Mouse (Mus musculus): ENCODE results near the gene Cdc20b. TPM values are rescaled to one million over a fixed set of nuclear protein-coding genes. Genes with fewer than 3 reads are reported as not detected.

Cdc20b gene
- polyA plus RNA-seq, 1 experiment from 2014 or later, result not detected

DNA sequence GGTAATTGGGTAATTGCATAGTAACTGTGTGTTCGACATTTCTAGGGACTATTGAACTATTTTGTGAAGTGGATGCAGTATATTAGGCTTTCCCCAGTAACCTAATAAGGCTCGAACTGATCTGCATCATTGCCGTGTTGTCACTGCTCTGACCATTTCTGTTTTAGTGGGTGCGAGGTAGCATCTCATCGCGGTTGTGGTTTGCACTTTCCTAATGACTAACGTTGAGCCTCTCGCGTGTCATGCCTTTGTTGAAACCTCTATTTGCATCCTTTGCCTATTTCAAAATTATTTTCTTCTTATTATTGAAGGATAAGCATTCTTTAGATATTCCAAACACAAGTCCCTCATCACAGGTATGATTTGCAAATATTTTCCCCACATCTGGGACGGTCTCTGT lies 69.8 kb downstream of the Cdc20b start:
- Histone ChIP-seq H3K4me1 (ENCODE audit: control insufficient read depth in 2 of 2, insufficient read depth in 2 of 2, low read length in 2 of 2) (no peaks in the 10 kb centered on the region), H3K9ac (ENCODE audit: low read length) (no peak overlapping the region), H3K4me3 (ENCODE audit: control insufficient read depth in 1 of 2, insufficient read depth in 1 of 2, low read depth in 1 of 2, low read length in 2 of 2) (no peak overlapping the region), H3K27ac (replicated peaks in 1 of 2; ENCODE audit: control insufficient read depth in 1 of 2, insufficient read depth in 1 of 2, low read depth in 2 of 2, low read length in 2 of 2) (no peak overlapping the region), H3K4me2 (ENCODE audit: low read length) (no peak overlapping the region), H3K36me3 (ENCODE audit: control insufficient read depth, insufficient read depth, low read length) (no peaks in the 10 kb centered on the region), H3K27me3 (ENCODE audit: control insufficient read depth, insufficient read depth, low read length) (no peaks in the 10 kb centered on the region), H3K9me3 (ENCODE audit: control insufficient read depth, low read length) (no peaks in the 10 kb centered on the region)
- WGBS, result 84% methylated on average over 10 of the region's 10 CpGs
- ATAC-seq (ENCODE audit: insufficient number of reproducible peaks, insufficient read depth, low FRiP score, low read depth), result no peak

DNA sequence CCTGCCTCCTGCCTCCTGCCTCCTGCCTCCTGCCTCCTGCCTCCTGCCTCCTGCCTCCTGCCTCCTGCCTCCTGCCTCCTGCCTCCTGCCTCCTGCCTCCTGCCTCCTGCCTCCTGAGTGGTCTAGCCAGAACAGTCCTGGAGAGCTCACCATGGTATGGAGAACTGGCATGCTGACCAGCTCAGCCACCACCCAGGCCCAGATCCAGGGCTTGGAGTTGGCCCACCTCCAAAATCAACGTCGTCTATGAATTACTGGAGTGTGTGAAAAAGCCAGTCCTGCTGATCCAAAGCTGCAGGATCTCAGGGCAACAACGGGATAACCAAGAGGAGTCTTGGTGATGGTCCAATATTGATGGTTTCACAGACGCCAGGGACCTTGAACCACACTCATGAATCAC lies 84.1 kb downstream of the Cdc20b start:
- H3K27me3 ChIP-seq (ENCODE audit: control insufficient read depth, insufficient read depth, low read length), result no peaks in the 10 kb centered on the region
- H3K27ac ChIP-seq (replicated peaks in 1 of 2; ENCODE audit: control insufficient read depth in 1 of 2, insufficient read depth in 1 of 2, low read depth in 2 of 2, low read length in 2 of 2), result no peak overlapping the region
- no peak for ATAC-seq (ENCODE audit: insufficient number of reproducible peaks, insufficient read depth, low FRiP score, low read depth)
- H3K4me1 ChIP-seq (ENCODE audit: control insufficient read depth in 2 of 2, insufficient read depth in 2 of 2, low read length in 2 of 2), result no peaks in the 10 kb centered on the region
- no peaks in the 10 kb centered on the region for H3K9me3 ChIP-seq (ENCODE audit: control insufficient read depth, low read length)
- no peak overlapping the region for H3K4me3 ChIP-seq (ENCODE audit: control insufficient read depth in 1 of 2, insufficient read depth in 1 of 2, low read depth in 1 of 2, low read length in 2 of 2)
- H3K9ac ChIP-seq (ENCODE audit: low read length), result no peak overlapping the region
- no peak overlapping the region for H3K4me2 ChIP-seq (ENCODE audit: low read length)
- no peaks in the 10 kb centered on the region for H3K36me3 ChIP-seq (ENCODE audit: control insufficient read depth, insufficient read depth, low read length)
- 56% methylated on average over 4 of the region's 4 CpGs for WGBS

DNA sequence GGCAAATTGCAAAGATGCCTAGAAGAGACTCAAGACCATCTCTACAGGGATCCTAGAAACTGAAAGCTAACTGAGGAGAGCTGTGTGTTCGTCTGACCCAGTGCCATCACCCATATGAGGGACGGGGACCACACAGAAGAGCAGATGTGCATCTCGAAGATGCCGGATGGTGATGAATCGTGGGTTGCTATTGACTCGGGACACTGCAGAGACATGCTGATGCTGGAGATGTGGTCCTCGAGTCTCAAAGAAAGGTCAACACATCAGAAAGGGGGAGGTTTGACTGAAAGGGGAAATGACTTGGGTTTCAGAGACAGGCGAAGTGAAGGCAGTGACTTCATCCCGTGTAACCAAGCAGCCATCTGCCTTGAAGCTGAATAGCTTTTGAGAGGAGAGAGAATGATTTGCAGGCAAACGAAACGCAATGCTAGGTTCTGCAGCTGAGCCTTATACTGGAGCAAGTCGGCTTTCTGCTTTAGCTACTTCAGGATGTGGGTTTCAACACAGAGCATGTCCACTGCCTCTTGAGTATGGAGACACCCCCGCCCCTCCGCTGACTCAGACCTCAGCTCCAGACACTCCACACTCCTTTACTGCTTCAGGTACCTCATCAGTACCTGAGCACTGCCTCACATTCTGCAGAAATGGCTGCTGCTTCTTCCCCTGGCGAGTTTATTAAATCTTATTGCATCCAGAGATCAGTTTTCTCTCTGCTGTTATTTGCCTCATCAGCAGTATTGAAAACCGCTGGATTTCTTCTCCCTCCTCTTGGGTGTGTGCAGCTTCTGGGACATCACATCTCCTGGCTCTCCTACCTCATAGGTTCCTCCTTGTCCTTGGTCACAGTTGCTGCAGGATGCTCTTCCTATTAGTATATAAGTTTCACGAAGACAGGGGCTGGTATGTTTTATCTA lies 85.7 kb downstream of the Cdc20b start:
- Histone ChIP-seq H3K9ac (ENCODE audit: low read length) (no peak overlapping the region), H3K4me1 (ENCODE audit: control insufficient read depth in 2 of 2, insufficient read depth in 2 of 2, low read length in 2 of 2) (no peaks in the 10 kb centered on the region), H3K36me3 (ENCODE audit: control insufficient read depth, insufficient read depth, low read length) (no peaks in the 10 kb centered on the region), H3K9me3 (ENCODE audit: control insufficient read depth, low read length) (no peaks in the 10 kb centered on the region), H3K27ac (replicated peaks in 1 of 2; ENCODE audit: control insufficient read depth in 1 of 2, insufficient read depth in 1 of 2, low read depth in 2 of 2, low read length in 2 of 2) (no peak overlapping the region), H3K4me2 (ENCODE audit: low read length) (no peak overlapping the region), H3K4me3 (ENCODE audit: control insufficient read depth in 1 of 2, insufficient read depth in 1 of 2, low read depth in 1 of 2, low read length in 2 of 2) (no peak overlapping the region), H3K27me3 (ENCODE audit: control insufficient read depth, insufficient read depth, low read length) (no peaks in the 10 kb centered on the region)
- no peak for ATAC-seq (ENCODE audit: insufficient number of reproducible peaks, insufficient read depth, low FRiP score, low read depth)
- WGBS, result 81% methylated on average over 17 of the region's 17 CpGs

DNA sequence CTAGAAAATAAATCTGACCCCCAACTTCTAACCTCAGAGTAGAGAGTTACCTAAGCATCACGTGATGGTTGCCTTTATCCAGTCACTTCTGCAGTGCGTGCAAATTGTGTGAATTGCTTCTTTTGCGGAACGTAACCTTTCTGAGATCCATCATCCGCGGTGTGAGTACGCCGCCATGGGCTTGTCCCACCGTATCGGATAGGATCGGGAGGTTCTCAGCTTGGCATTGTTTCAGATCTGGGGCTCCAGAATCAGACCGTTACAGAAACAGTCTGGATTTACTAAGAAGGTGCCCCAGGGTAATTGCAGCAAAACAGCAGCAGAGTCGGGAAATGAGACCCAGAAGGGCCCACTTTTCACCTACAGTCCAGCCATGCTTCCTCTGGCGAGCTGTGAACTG lies 86.4 kb downstream of the Cdc20b start:
- H3K27me3 ChIP-seq (ENCODE audit: control insufficient read depth, insufficient read depth, low read length), result no peaks in the 10 kb centered on the region
- no peak overlapping the region for H3K9ac ChIP-seq (ENCODE audit: low read length)
- H3K4me2 ChIP-seq (ENCODE audit: low read length), result no peak overlapping the region
- ATAC-seq (ENCODE audit: insufficient number of reproducible peaks, insufficient read depth, low FRiP score, low read depth), result no peak
- H3K4me3 ChIP-seq (ENCODE audit: control insufficient read depth in 1 of 2, insufficient read depth in 1 of 2, low read depth in 1 of 2, low read length in 2 of 2), result no peak overlapping the region
- no peak overlapping the region for H3K27ac ChIP-seq (replicated peaks in 1 of 2; ENCODE audit: control insufficient read depth in 1 of 2, insufficient read depth in 1 of 2, low read depth in 2 of 2, low read length in 2 of 2)
- 84% methylated on average over 14 of the region's 14 CpGs for WGBS
- H3K4me1 ChIP-seq (ENCODE audit: control insufficient read depth in 2 of 2, insufficient read depth in 2 of 2, low read length in 2 of 2), result no peaks in the 10 kb centered on the region
- H3K36me3 ChIP-seq (ENCODE audit: control insufficient read depth, insufficient read depth, low read length), result no peaks in the 10 kb centered on the region
- H3K9me3 ChIP-seq (ENCODE audit: control insufficient read depth, low read length), result no peaks in the 10 kb centered on the region

DNA sequence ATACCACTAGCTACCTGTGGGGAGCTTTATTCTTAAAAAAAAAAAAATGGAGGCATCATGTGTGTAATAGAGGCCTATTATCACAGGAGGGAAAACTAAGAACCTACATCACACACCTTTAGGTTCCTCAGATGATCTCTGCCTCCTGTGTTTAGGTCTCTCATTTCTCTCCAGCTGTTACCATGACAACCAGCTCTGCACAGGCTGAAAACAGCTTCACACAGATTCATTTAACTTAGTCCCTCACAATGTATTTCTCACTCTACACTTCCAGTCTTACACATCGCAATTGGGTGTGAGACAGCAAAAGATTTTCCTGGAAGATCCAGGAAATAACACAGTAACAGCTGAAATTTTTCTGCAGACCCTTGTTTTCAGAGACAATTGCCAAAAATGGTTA lies 95.1 kb downstream of the Cdc20b start:
- Histone ChIP-seq H3K4me3 (ENCODE audit: control insufficient read depth in 1 of 2, insufficient read depth in 1 of 2, low read depth in 1 of 2, low read length in 2 of 2) (no peak overlapping the region), H3K27me3 (ENCODE audit: control insufficient read depth, insufficient read depth, low read length) (no peaks in the 10 kb centered on the region), H3K27ac (replicated peaks in 1 of 2; ENCODE audit: control insufficient read depth in 1 of 2, insufficient read depth in 1 of 2, low read depth in 2 of 2, low read length in 2 of 2) (no peak overlapping the region), H3K4me1 (ENCODE audit: control insufficient read depth in 2 of 2, insufficient read depth in 2 of 2, low read length in 2 of 2) (no peaks in the 10 kb centered on the region), H3K9me3 (ENCODE audit: control insufficient read depth, low read length) (no peaks in the 10 kb centered on the region), H3K36me3 (ENCODE audit: control insufficient read depth, insufficient read depth, low read length) (no peaks in the 10 kb centered on the region), H3K4me2 (ENCODE audit: low read length) (no peak overlapping the region), H3K9ac (ENCODE audit: low read length) (no peak overlapping the region)
- no peak for ATAC-seq (ENCODE audit: insufficient number of reproducible peaks, insufficient read depth, low FRiP score, low read depth)
- 83% methylated on average over 1 of the region's 1 CpGs for WGBS

DNA sequence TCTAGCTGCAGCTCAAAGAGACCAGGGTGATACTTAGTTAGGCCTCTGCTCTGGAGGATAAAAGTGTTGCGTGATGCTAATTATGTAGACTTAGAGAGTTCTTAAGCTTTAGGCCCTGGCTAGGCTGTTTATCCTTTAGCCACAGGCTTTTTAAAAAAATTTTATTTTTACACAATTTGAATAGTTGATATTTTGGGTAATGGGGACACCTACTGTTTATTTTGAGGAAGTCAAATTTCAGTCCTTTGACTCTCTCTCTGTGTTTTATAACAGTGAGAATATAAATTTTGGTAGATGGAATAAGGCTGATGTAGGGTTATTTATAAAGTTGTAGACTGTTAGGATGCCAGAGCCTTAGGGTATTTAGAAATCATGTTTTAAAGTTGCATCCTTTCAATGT lies 104.7 kb downstream of the Cdc20b start:
- Histone ChIP-seq H3K4me2 (ENCODE audit: low read length) (no peak overlapping the region), H3K27ac (replicated peaks in 1 of 2; ENCODE audit: control insufficient read depth in 1 of 2, insufficient read depth in 1 of 2, low read depth in 2 of 2, low read length in 2 of 2) (no peak overlapping the region), H3K4me3 (ENCODE audit: control insufficient read depth in 1 of 2, insufficient read depth in 1 of 2, low read depth in 1 of 2, low read length in 2 of 2) (no peak overlapping the region), H3K4me1 (ENCODE audit: control insufficient read depth in 2 of 2, insufficient read depth in 2 of 2, low read length in 2 of 2) (no peaks in the 10 kb centered on the region), H3K36me3 (ENCODE audit: control insufficient read depth, insufficient read depth, low read length) (no peaks in the 10 kb centered on the region), H3K9me3 (ENCODE audit: control insufficient read depth, low read length) (no peaks in the 10 kb centered on the region), H3K27me3 (ENCODE audit: control insufficient read depth, insufficient read depth, low read length) (no peaks in the 10 kb centered on the region), H3K9ac (ENCODE audit: low read length) (no peak overlapping the region)
- 94% methylated on average over 1 of the region's 1 CpGs for WGBS
- no peak for ATAC-seq (ENCODE audit: insufficient number of reproducible peaks, insufficient read depth, low FRiP score, low read depth)

MicroRNAs within 50 kb of the gene (microRNA counts, 519-probe panel; counts per million panel counts)
- microRNA mmu-miR-449a (322 counts per million, percentile 70 among the panel's probes with 10 or more counts), microRNA mmu-miR-449b (322 counts per million, percentile 70 among the panel's probes with 10 or more counts), microRNA mmu-miR-449c (322 counts per million, percentile 70 among the panel's probes with 10 or more counts)

Small RNA genes within 50 kb of the gene (microRNA-seq; reads per million reads assigned to microRNA genes)
- gene Mir449a (19.0 reads per million, percentile 30 among the genes with 10 or more reads in this experiment), gene Mir449b (not detected), gene Mir449c (not detected)

Other genes starting within 250 kb of the Cdc20b start
- 45.2 and 56.6 TPM in 2 replicates for gene Plpp1, start 234.3 kb upstream of the Cdc20b start, polyA plus RNA-seq (2014; fragmentation: Nextera tagmentation; extraction: Ambion mirVana)
- 46.2 and 48.6 TPM in 2 replicates for gene Mtrex, start 107.7 kb upstream of the Cdc20b start, polyA plus RNA-seq (2014; fragmentation: Nextera tagmentation; extraction: Ambion mirVana)
- 11.8 and 16.7 TPM in 2 replicates for gene Dhx29, start 107.7 kb upstream of the Cdc20b start, polyA plus RNA-seq (2014; fragmentation: Nextera tagmentation; extraction: Ambion mirVana)
- gene Ccno, start 47.3 kb upstream of the Cdc20b start, polyA plus RNA-seq (2014; fragmentation: Nextera tagmentation; extraction: Ambion mirVana), result 0.11 and 0.63 TPM in 2 replicates
- not detected in 2 replicates for gene Mcidas, start 41.3 kb upstream of the Cdc20b start, polyA plus RNA-seq (2014; fragmentation: Nextera tagmentation; extraction: Ambion mirVana)
- gene Gpx8, start 11.3 kb downstream of the Cdc20b start, polyA plus RNA-seq (2014; fragmentation: Nextera tagmentation; extraction: Ambion mirVana), result 126 and 147 TPM in 2 replicates
- gene Gzma, start 65.9 kb downstream of the Cdc20b start, polyA plus RNA-seq (2014; fragmentation: Nextera tagmentation; extraction: Ambion mirVana), result not detected in 2 replicates
- gene Esm1, start 174.5 kb downstream of the Cdc20b start, polyA plus RNA-seq (2014; fragmentation: Nextera tagmentation; extraction: Ambion mirVana), result 0.82 and 1.1 TPM in 2 replicates
- gene Gzmk, start 190.8 kb downstream of the Cdc20b start, polyA plus RNA-seq (2014; fragmentation: Nextera tagmentation; extraction: Ambion mirVana), result not detected in 2 replicates

Measured in heart, embryonic 14.5 days (tissue).